Mouse (Mus musculus) liver, embryonic 15.5 days (tissue): ENCODE measurements at regions not wholly inside any gene's neighbourhood (a gene's known extent, or its start where the extent isn't known, plus 50 kb on each side); places are given as distances from the start of the nearest gene placed in this dataset.

Experiments
- ATAC-seq: fragments of 200-750 bp; cut with Nextera tagmentation; 2 replicates; pipeline ENCODE4 v1.8.0; 2017; ENCODE audit warnings: moderate number of reproducible peaks, mild to moderate bottlenecking, moderate library complexity; ENCODE audit not compliant: insufficient read depth
- H3K27ac ChIP-seq: fragments of 300-500 bp; sonication (generic); replicated peaks from 2 replicates; pipeline ENCODE4 v1.5.1; 2015; ENCODE audit warnings: mild to moderate bottlenecking, inconsistent platforms
- H3K27me3 ChIP-seq: fragments of 300-500 bp; sonication (generic); 2 replicates; pipeline ENCODE4 v1.6.1; 2015; ENCODE audit warnings: mild to moderate bottlenecking, inconsistent platforms
- H3K36me3 ChIP-seq: fragments of 300-500 bp; sonication (generic); replicated peaks from 2 replicates; pipeline ENCODE4 v1.6.1; 2015; ENCODE audit warnings: moderate library complexity, mild to moderate bottlenecking, inconsistent platforms
- H3K4me1 ChIP-seq: fragments of 300-500 bp; sonication (generic); replicated peaks from 2 replicates; pipeline ENCODE4 v1.6.1; 2015; ENCODE audit warnings: inconsistent platforms
- H3K4me2 ChIP-seq: fragments of 300-500 bp; sonication (generic); 2 replicates; pipeline ENCODE4 v1.6.1; 2015; ENCODE audit warnings: moderate library complexity, mild to moderate bottlenecking, inconsistent platforms
- H3K4me3 ChIP-seq: fragments of 300-500 bp; sonication (generic); replicated peaks from 2 replicates; pipeline ENCODE4 v1.5.1; 2015; ENCODE audit warnings: mild to moderate bottlenecking, inconsistent platforms
- H3K9ac ChIP-seq: fragments of 300-500 bp; sonication (generic); 2 replicates; pipeline ENCODE4 v1.6.1; 2015; ENCODE audit warnings: moderate library complexity, mild to moderate bottlenecking, inconsistent platforms
- H3K9me3 ChIP-seq: fragments of 300-500 bp; sonication (generic); replicated peaks from 2 replicates; pipeline ENCODE4 v1.6.1; 2016; ENCODE audit warnings: inconsistent platforms
- WGBS: fragments of 180-500 bp; shearing (Covaris S2); methylation state at CpG from one replicate; pipeline ENCODE4 v1.1.7; 2015; ENCODE audit warnings: mixed read lengths; ENCODE audit not compliant: insufficient replicate concordance; 5-methylcytosine and 5-hydroxymethylcytosine counted together

GRCm38 (mm10) chr5:97184512-97184911 lies 73.1 kb upstream of the Paqr3 start:
- Histone ChIP-seq H3K9me3 (no peaks in the 10 kb centered on the region), H3K4me2 (no peak overlapping the region), H3K4me3 (no peak overlapping the region), H3K36me3 (no peaks in the 10 kb centered on the region), H3K9ac (no peak overlapping the region), H3K27me3 (no peaks in the 10 kb centered on the region), H3K4me1 (no peaks in the 10 kb centered on the region), H3K27ac (no peak overlapping the region)
- WGBS, result 72% methylated on average over 9 of the region's 9 CpGs
- ATAC-seq, result no peak

GRCm38 (mm10) chr5:97181249-97181648 lies 69.9 kb upstream of the Paqr3 start:
- Histone ChIP-seq H3K27ac (no peak overlapping the region), H3K4me3 (no peak overlapping the region), H3K9ac (no peak overlapping the region), H3K4me2 (no peak overlapping the region), H3K4me1 (no peaks in the 10 kb centered on the region), H3K9me3 (no peaks in the 10 kb centered on the region), H3K27me3 (no peaks in the 10 kb centered on the region), H3K36me3 (no peaks in the 10 kb centered on the region)
- ATAC-seq, result no peak
- WGBS, result 60% methylated on average over 1 of the region's 1 CpGs

- H3K36me3 ChIP-seq, result no peaks in the 10 kb centered on the region
- H3K4me1 ChIP-seq, result no peaks in the 10 kb centered on the region
- H3K4me3 ChIP-seq, result no peak overlapping the region
- no peak overlapping the region for H3K9ac ChIP-seq
- 66% methylated on average over 8 of the region's 8 CpGs for WGBS
- no peak overlapping the region for H3K4me2 ChIP-seq
- H3K9me3 ChIP-seq, result no peaks in the 10 kb centered on the region
- no peaks in the 10 kb centered on the region for H3K27me3 ChIP-seq
- no peak for ATAC-seq
- no peak overlapping the region for H3K27ac ChIP-seq
Observed at GRCm38 (mm10) chr5:97174446-97174845, 63.0 kb upstream of the Paqr3 start.

GRCm38 (mm10) chr5:97167401-97168249 lies 56.2 kb upstream of the Paqr3 start:
- Histone ChIP-seq H3K9ac (no peak overlapping the region), H3K4me1 (peaks cover 8% of the 10 kb centered on the region), H3K36me3 (no peaks in the 10 kb centered on the region), H3K4me3 (no peak overlapping the region), H3K27ac (no peak overlapping the region), H3K4me2 (no peak overlapping the region), H3K9me3 (no peaks in the 10 kb centered on the region), H3K27me3 (no peaks in the 10 kb centered on the region)
- no peak for ATAC-seq
- 62% methylated on average over 18 of the region's 18 CpGs for WGBS

GRCm38 (mm10) chr5:97166128-97166883 lies 54.9 kb upstream of the Paqr3 start:
- H3K27ac ChIP-seq, result no peak overlapping the region
- peaks cover 8% of the 10 kb centered on the region for H3K4me1 ChIP-seq
- H3K4me3 ChIP-seq, result no peak overlapping the region
- WGBS, result 64% methylated on average over 4 of the region's 4 CpGs
- H3K9me3 ChIP-seq, result no peaks in the 10 kb centered on the region
- no peak overlapping the region for H3K4me2 ChIP-seq
- no peaks in the 10 kb centered on the region for H3K36me3 ChIP-seq
- no peak overlapping the region for H3K9ac ChIP-seq
- ATAC-seq, result no peak
- H3K27me3 ChIP-seq, result no peaks in the 10 kb centered on the region
